Comparison of ENCODE assay signal across 29 mouse cellular contexts in genomic region chr1:184274704-184275103, GRCm38 (mm10).
A peak's percentile ranks its signal among the peaks of the same experiment; 100 is the strongest.
DNase-seq lines count a peak whose midpoint lies in the region; ATAC-seq and TF ChIP-seq lines count a peak whose summit lies in the region.
"Had no signal": no experiment of that assay in that cellular context is flagged by ENCODE, and none has a peak within 500 bp of the region (broad histone marks: within the 10 kb centered on the region; RNA-seq: fewer than 3 reads in every experiment).

No protein-coding gene starts in this region.

- no peak for TF ChIP-seq CTCF in small intestine, adult 2 months (IDR thresholded peaks at IDR 0.05; ENCODE audit: extremely low read depth, insufficient read length, insufficient replicate concordance, low read depth, low read length)

- intact Hi-C loops in heart, postnatal 10 days (cut with DNase I) = no loop called here

- peak; percentile 39 for DNase-seq in heart, embryonic 10.5 days (ENCODE audit: low spot score)
- no peak for DNase-seq in heart, postnatal 4 days
- DNase-seq in 416B (ENCODE audit: low read depth) = peak; percentile 47
- no peak for DNase-seq in right cerebral cortex, postnatal 10 days (ENCODE audit: low spot score in 2 of 2)
- no peak for DNase-seq in heart, postnatal 10 days
- DNase-seq in gastrocnemius, adult 8-10 months (ENCODE audit: low spot score in 2 of 2) = no peak
- DNase-seq: adrenal gland, postnatal 10 days; adrenal gland, postnatal 36 days; B cell, adult 2 months; cerebellum, adult 18-20 months; cerebellum, adult 9-10 months; cerebellum, postnatal 14 days; gastrocnemius, postnatal 14 days; heart, adult 18-20 months; heart, postnatal 36 days had no signal

- peak; percentile 84 for ATAC-seq in megakaryocyte, adult 5-6 weeks (ENCODE audit: poor library complexity, severe bottlenecking)
- ATAC-seq: forebrain, embryonic 15.5 days; hindbrain, postnatal 0 days; inflammation-experienced regulatory T-cells, adult 6 months; Patski had no signal

- no peaks in the 10 kb centered on the region for H3K4me1 ChIP-seq in heart, embryonic 10.5 days
- peaks cover 15% of the 10 kb centered on the region; the same call in 1 of the 2 replicates for H3K4me1 ChIP-seq in small intestine, adult 2 months (ENCODE audit: control insufficient read depth, insufficient read depth, insufficient read length, low read length)
- H3K4me1 ChIP-seq: embryonic facial prominence, embryonic 13.5 days; forebrain, embryonic 12.5 days; forebrain, embryonic 15.5 days had no signal

- H3K9me3 ChIP-seq in heart, embryonic 10.5 days = no peaks in the 10 kb centered on the region
- H3K9me3 ChIP-seq: embryonic facial prominence, embryonic 10.5 days; embryonic facial prominence, embryonic 13.5 days; forebrain, embryonic 12.5 days; forebrain, embryonic 15.5 days; heart, embryonic 13.5 days had no signal

- H3K4me3 ChIP-seq in heart, embryonic 10.5 days = no peak overlapping the region
- no peak overlapping the region for H3K4me3 ChIP-seq in small intestine, adult 2 months (ENCODE audit: low read depth, low read length)
- H3K4me3 ChIP-seq: embryonic facial prominence, embryonic 10.5 days; embryonic facial prominence, embryonic 13.5 days; erythroblast, embryonic 14.5 days; forebrain, embryonic 12.5 days; forebrain, embryonic 15.5 days; heart, embryonic 13.5 days had no signal

- H3K27ac ChIP-seq in heart, embryonic 10.5 days = no peak overlapping the region
- H3K27ac ChIP-seq in small intestine, adult 2 months (ENCODE audit: insufficient read depth, low read depth, low read length) = 0 out of 2 replicates have a peak overlapping the region, but pooled peaks have one; percentile 39
- H3K27ac ChIP-seq: embryonic facial prominence, embryonic 10.5 days; embryonic facial prominence, embryonic 13.5 days; forebrain, embryonic 12.5 days; forebrain, embryonic 15.5 days; heart, embryonic 13.5 days; hindbrain, embryonic 14.5 days; hindbrain, postnatal 0 days had no signal

- TF ChIP-seq POLR2A in small intestine, adult 2 months (IDR thresholded peaks at IDR 0.05; ENCODE audit: low read depth, low read length) = no peak

- no peaks in the 10 kb centered on the region for H3K27me3 ChIP-seq in heart, embryonic 10.5 days (ENCODE audit: insufficient read depth, poor library complexity, severe bottlenecking)
- no peaks in the 10 kb centered on the region for H3K27me3 ChIP-seq in small intestine, adult 2 months (ENCODE audit: control insufficient read depth, insufficient read depth, low read length)
- H3K27me3 ChIP-seq: CH12.LX; forebrain, embryonic 12.5 days; forebrain, embryonic 15.5 days; Patski had no signal

- 80% methylated on average over 6 of the region's 6 CpGs for WGBS in heart, embryonic 10.5 days
- 32% methylated on average over 6 of the region's 6 CpGs for WGBS in small intestine, adult 2 months

- H3K36me3 ChIP-seq in heart, embryonic 10.5 days = no peaks in the 10 kb centered on the region
- H3K36me3 ChIP-seq in small intestine, adult 2 months (ENCODE audit: control insufficient read depth, insufficient read depth, low read length) = no peaks in the 10 kb centered on the region
- H3K36me3 ChIP-seq: embryonic facial prominence, embryonic 10.5 days; embryonic facial prominence, embryonic 13.5 days; forebrain, embryonic 12.5 days; forebrain, embryonic 15.5 days; G1E; heart, embryonic 13.5 days had no signal

Comparison
In these comparisons a context has a peak if more than half of its experiments do, and no peak if none do; other contexts are left out.
1. DNase-seq: peak in heart, embryonic 10.5 days (single experiment) and 416B (single experiment); none in heart, postnatal 4 days (single experiment), right cerebral cortex, postnatal 10 days (0 of 2), heart, postnatal 10 days (0 of 2) and gastrocnemius, adult 8-10 months (0 of 2).